Mouse (Mus musculus) stomach, embryonic 14.5 days (tissue): Measurements from ENCODE around the gene E130308A19Rik. TPM values are rescaled to one million over a fixed set of nuclear protein-coding genes. Genes with fewer than 3 reads are reported as not detected.

Experiments
- ATAC-seq: fragments of 200-750 bp; cut with Nextera tagmentation; 2 replicates; pipeline ENCODE4 v1.8.0; 2017; ENCODE audit warnings: low read depth, moderate TSS enrichment; ENCODE audit not compliant: insufficient number of reproducible peaks, insufficient read depth, low FRiP score
- H3K27ac ChIP-seq: fragments of 300-500 bp; sonication (generic); 2 replicates; pipeline ENCODE4 v1.5.1; 2014; ENCODE audit warnings: mild to moderate bottlenecking, low read length, moderate library complexity, mixed read lengths
- H3K27me3 ChIP-seq: fragments of 300-500 bp; sonication (generic); 2 replicates; pipeline ENCODE4 v1.6.1; 2014; ENCODE audit warnings: low read length, control low read depth, mixed read lengths; ENCODE audit not compliant: control insufficient read depth, insufficient read depth
- H3K36me3 ChIP-seq: fragments of 300-500 bp; sonication (generic); 2 replicates; pipeline ENCODE4 v1.6.1; 2014; ENCODE audit warnings: mild to moderate bottlenecking, control low read depth, low read length, moderate library complexity, mixed read lengths; ENCODE audit not compliant: control insufficient read depth, insufficient read depth
- H3K4me1 ChIP-seq: fragments of 300-500 bp; sonication (generic); 2 replicates; pipeline ENCODE4 v1.6.1; 2014; ENCODE audit warnings: low read length, control low read depth, mixed read lengths; ENCODE audit not compliant: control insufficient read depth, insufficient read depth
- H3K4me2 ChIP-seq: fragments of 300-500 bp; sonication (generic); replicated peaks from 2 replicates; pipeline ENCODE4 v1.6.1; 2014; ENCODE audit warnings: low read depth, low read length, control low read depth
- H3K4me3 ChIP-seq: fragments of 300-500 bp; sonication (generic); 2 replicates; pipeline ENCODE4 v1.5.1; 2014; ENCODE audit warnings: low read depth, low read length, control low read depth
- H3K9ac ChIP-seq: fragments of 300-500 bp; sonication (generic); replicated peaks from 2 replicates; pipeline ENCODE4 v1.6.1; 2014; ENCODE audit warnings: low read depth, mild to moderate bottlenecking, control low read depth, low read length, moderate library complexity, mixed read lengths
- H3K9me3 ChIP-seq: fragments of 300-500 bp; sonication (generic); 2 replicates; pipeline ENCODE4 v1.6.1; 2016; ENCODE audit warnings: low read depth, low read length, control low read depth; ENCODE audit not compliant: control insufficient read depth
- WGBS: fragments of 180-500 bp; shearing (Covaris S2); extraction: QIAGEN DNeasy Blood & Tissue Kit; methylation state at CpG from one replicate; pipeline ENCODE4 v1.1.7; 2014; 5-methylcytosine and 5-hydroxymethylcytosine counted together
- polyA plus RNA-seq: library from polyadenylated mRNA; unstranded; fragments of >200 nt; fragmentation: Nextera tagmentation; extraction: Ambion mirVana; gene quantifications from 2 replicates; pipeline ENCODE4 v1.2.1, GENCODE M21; 2014

E130308A19Rik gene
- polyA plus RNA-seq, 1 experiment from 2014 or later: 27.0 TPM

DNA sequence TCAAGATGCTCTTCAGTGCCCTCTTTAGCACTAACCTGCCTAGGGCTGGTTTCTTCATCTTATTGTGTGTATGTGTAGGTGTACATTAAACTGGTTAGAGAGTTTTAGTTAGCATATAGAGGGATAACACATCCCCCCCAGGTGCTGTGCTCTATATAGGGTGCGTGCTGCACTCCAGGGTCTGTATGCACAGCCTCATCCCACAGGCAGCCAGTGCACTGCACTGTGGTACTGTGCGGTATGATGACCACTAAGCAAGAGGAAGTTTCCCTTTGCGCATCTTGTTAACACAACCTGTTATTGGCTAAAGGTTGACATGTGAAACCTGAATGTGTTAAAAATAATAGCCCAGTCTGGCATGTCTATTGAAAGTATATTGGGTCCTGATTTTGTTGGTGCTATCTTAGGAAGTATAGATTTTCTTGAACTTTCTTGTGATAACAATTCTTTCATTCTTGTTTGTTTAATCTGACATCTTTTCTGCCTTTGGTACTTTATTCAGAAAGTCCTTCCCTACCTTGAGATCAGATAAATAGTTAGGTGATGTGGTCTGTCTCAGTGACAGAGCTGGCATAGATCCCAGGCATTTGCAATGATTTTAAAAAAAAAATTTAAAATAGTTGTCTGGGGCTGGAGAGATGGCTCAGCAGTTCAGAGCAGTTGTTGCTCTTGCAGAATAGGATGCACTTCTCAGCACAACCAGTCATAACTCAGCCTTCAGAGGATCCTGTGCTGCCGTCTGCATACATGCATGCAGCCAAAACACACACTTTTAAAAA, 73.2 kb downstream of the E130308A19Rik start:
- no peak for ATAC-seq
- H3K9me3 ChIP-seq: no peaks in the 10 kb centered on the region
- WGBS: 74% methylated on average over 4 of the region's 4 CpGs

DNA sequence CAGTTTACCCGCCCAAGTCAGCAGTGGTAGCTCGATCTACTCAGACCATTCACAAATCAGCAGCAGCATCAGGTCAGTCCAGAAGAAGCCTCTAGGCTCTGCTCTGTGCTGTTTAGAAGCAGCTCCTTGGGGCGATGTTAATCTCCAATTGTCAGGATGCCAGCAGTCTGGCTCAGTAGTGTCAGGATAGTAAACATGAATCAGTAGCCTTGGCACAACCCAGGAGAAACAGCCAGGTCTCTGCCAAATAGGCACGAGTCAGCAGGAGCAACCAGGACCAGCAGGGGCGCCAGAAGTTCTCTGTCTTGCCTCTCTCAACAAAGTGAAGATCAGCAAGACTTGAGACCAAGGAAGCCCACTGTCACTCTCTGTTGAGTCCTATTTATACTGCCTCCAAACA, 83.3 kb downstream of the E130308A19Rik start:
- no peak overlapping the region for H3K27ac ChIP-seq
- WGBS: 84% methylated on average over 5 of the region's 5 CpGs
- no peak for ATAC-seq

More for the DNA sequence above, 73.2 kb downstream of the E130308A19Rik start:
- Histone ChIP-seq H3K4me1 (peaks cover 12% of the 10 kb centered on the region; the same call in 1 of the 2 replicates), H3K4me2 (no peak overlapping the region), H3K9ac (no peak overlapping the region), H3K27me3 (no peaks in the 10 kb centered on the region), H3K4me3 (no peak overlapping the region), H3K36me3 (no peaks in the 10 kb centered on the region), H3K27ac (no peak overlapping the region)

GRCm38 (mm10) chr4:59710736-59711389, 84.9 kb downstream of the E130308A19Rik start:
- no peaks in the 10 kb centered on the region for H3K9me3 ChIP-seq
- peak; percentile 61; the same call in 1 of the 2 replicates for ATAC-seq
- H3K4me1 ChIP-seq: peaks cover 8% of the 10 kb centered on the region; the same call in 1 of the 2 replicates
- peak overlapping the region; percentile 46; the same call in 1 of the 2 replicates for H3K27ac ChIP-seq
- H3K4me3 ChIP-seq: no peak overlapping the region
- H3K9ac ChIP-seq: no peak overlapping the region
- no peaks in the 10 kb centered on the region for H3K27me3 ChIP-seq
- no peak overlapping the region for H3K4me2 ChIP-seq
- 29% methylated on average over 8 of the region's 8 CpGs for WGBS
- no peaks in the 10 kb centered on the region for H3K36me3 ChIP-seq

More for the DNA sequence above, 83.3 kb downstream of the E130308A19Rik start:
- Histone ChIP-seq H3K36me3 (no peaks in the 10 kb centered on the region), H3K9ac (no peak overlapping the region), H3K4me3 (no peak overlapping the region), H3K4me2 (no peak overlapping the region), H3K9me3 (no peaks in the 10 kb centered on the region), H3K4me1 (peaks cover 8% of the 10 kb centered on the region; the same call in 1 of the 2 replicates), H3K27me3 (no peaks in the 10 kb centered on the region)

- Histone ChIP-seq H3K27me3 (no peaks in the 10 kb centered on the region), H3K4me1 (peaks cover 15% of the 10 kb centered on the region), H3K36me3 (no peaks in the 10 kb centered on the region), H3K9me3 (no peaks in the 10 kb centered on the region), H3K4me2 (no peak overlapping the region), H3K9ac (no peak overlapping the region), H3K27ac (no peak overlapping the region), H3K4me3 (no peak overlapping the region)
- WGBS: 49% methylated on average over 6 of the region's 6 CpGs
- no peak for ATAC-seq
These were observed 86.4 kb downstream of the E130308A19Rik start for GRCm38 (mm10) chr4:59712451-59712850.

GRCm38 (mm10) chr4:59712955-59713354, 86.9 kb downstream of the E130308A19Rik start:
- Histone ChIP-seq H3K4me1 (peaks cover 15% of the 10 kb centered on the region), H3K9ac (no peak overlapping the region), H3K36me3 (no peaks in the 10 kb centered on the region), H3K27me3 (no peaks in the 10 kb centered on the region), H3K4me3 (no peak overlapping the region), H3K9me3 (no peaks in the 10 kb centered on the region), H3K4me2 (no peak overlapping the region), H3K27ac (no peak overlapping the region)
- no peak for ATAC-seq
- WGBS: 46% methylated on average over 2 of the region's 2 CpGs

DNA sequence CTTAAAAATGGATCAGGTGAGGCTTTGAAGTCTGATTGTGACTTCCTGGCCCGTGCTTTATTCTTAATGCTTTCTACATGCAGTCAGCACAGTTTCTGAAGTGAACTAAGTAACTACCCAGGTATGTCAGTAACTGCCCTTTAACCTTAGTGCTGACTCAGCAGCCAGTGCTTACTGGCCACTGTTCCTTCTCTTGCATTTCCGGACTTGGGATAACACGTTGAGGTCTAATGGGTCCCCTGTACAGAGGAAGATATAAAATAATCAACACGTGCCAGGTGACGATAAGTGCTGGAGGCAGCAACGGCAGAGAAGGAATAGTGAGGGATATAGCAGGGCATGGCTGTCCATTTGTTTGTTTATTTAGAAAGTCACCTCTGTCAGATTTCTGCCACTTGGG, 88.5 kb downstream of the E130308A19Rik start:
- Histone ChIP-seq H3K9ac (no peak overlapping the region), H3K4me3 (no peak overlapping the region), H3K4me2 (no peak overlapping the region), H3K27me3 (no peaks in the 10 kb centered on the region), H3K36me3 (no peaks in the 10 kb centered on the region), H3K4me1 (peaks cover 15% of the 10 kb centered on the region), H3K9me3 (no peaks in the 10 kb centered on the region), H3K27ac (no peak overlapping the region)
- ATAC-seq: no peak
- 75% methylated on average over 6 of the region's 6 CpGs for WGBS

- Histone ChIP-seq H3K9ac (no peak overlapping the region), H3K9me3 (no peaks in the 10 kb centered on the region), H3K36me3 (no peaks in the 10 kb centered on the region; the same call in 1 of the 2 replicates), H3K27me3 (no peaks in the 10 kb centered on the region), H3K4me1 (peaks cover 15% of the 10 kb centered on the region), H3K27ac (no peak overlapping the region), H3K4me2 (no peak overlapping the region), H3K4me3 (no peak overlapping the region)
- no peak for ATAC-seq
- WGBS: 79% methylated on average over 7 of the region's 7 CpGs
These were observed 88.9 kb downstream of the E130308A19Rik start for GRCm38 (mm10) chr4:59714926-59715325.

DNA sequence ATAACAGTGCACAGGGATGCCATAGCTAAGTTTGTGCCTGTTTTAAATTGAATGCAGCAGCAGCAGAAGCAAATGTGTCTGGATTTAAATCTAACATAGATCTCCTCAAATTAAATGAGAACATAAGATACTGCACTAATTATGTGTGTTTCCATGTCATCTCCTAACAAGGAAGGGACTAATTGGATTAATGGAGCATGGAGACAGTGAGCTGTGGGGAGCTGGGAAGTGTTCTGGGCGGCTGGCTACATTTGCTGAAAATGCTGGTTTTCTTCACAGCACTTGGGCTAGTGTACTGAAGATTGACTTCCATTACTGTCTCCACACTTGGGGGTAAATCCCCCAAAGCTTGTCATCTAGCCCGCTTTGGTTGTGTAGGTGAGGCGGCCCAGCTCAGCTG, 89.5 kb downstream of the E130308A19Rik start:
- Histone ChIP-seq H3K27me3 (no peaks in the 10 kb centered on the region), H3K4me1 (peaks cover 15% of the 10 kb centered on the region), H3K9me3 (no peaks in the 10 kb centered on the region), H3K4me2 (no peak overlapping the region), H3K4me3 (no peak overlapping the region), H3K36me3 (no peaks in the 10 kb centered on the region; the same call in 1 of the 2 replicates), H3K27ac (no peak overlapping the region), H3K9ac (no peak overlapping the region)
- 92% methylated on average over 3 of the region's 3 CpGs for WGBS
- ATAC-seq: no peak
